Mouse (Mus musculus) kidney, embryonic 14.5 days (tissue): ENCODE data around the gene Actrt3. TPM values are rescaled to one million over a fixed set of nuclear protein-coding genes. Genes with fewer than 3 reads are reported as not detected.

Source experiments
- ATAC-seq: fragments of 200-750 bp; cut with Nextera tagmentation; 2 replicates; pipeline ENCODE4 v1.8.0; 2017; ENCODE audit warnings: moderate number of reproducible peaks, mild to moderate bottlenecking, moderate TSS enrichment, moderate library complexity; ENCODE audit not compliant: low FRiP score, low TSS enrichment
- H3K27ac ChIP-seq: fragments of 300-500 bp; sonication (generic); 2 replicates; pipeline ENCODE4 v1.5.1; 2014; ENCODE audit warnings: low read depth, mild to moderate bottlenecking, low read length, moderate library complexity, mixed read lengths
- H3K27me3 ChIP-seq: fragments of 300-500 bp; sonication (generic); 2 replicates; pipeline ENCODE4 v1.6.1; 2014; ENCODE audit warnings: mild to moderate bottlenecking, low read length; ENCODE audit not compliant: control insufficient read depth, insufficient read depth
- H3K36me3 ChIP-seq: fragments of 300-500 bp; sonication (generic); 2 replicates; pipeline ENCODE4 v1.6.1; 2014; ENCODE audit warnings: low read length, mixed read lengths; ENCODE audit not compliant: control insufficient read depth, insufficient read depth
- H3K4me1 ChIP-seq: fragments of 300-500 bp; sonication (generic); 2 replicates; pipeline ENCODE4 v1.6.1; 2014; ENCODE audit warnings: low read length, mixed read lengths; ENCODE audit not compliant: control insufficient read depth, insufficient read depth
- H3K4me2 ChIP-seq: fragments of 300-500 bp; sonication (generic); replicated peaks from 2 replicates; pipeline ENCODE4 v1.6.1; 2014; ENCODE audit warnings: low read depth, mild to moderate bottlenecking, low read length
- H3K4me3 ChIP-seq: fragments of 300-500 bp; sonication (generic); 2 replicates; pipeline ENCODE4 v1.5.1; 2014; ENCODE audit warnings: mild to moderate bottlenecking, low read length
- H3K9ac ChIP-seq: fragments of 300-500 bp; sonication (generic); 2 replicates; pipeline ENCODE4 v1.6.1; 2014; ENCODE audit warnings: low read depth, mild to moderate bottlenecking, low read length, moderate library complexity
- H3K9me3 ChIP-seq: fragments of 300-500 bp; sonication (generic); 2 replicates; pipeline ENCODE4 v1.6.1; 2016; ENCODE audit warnings: low read length; ENCODE audit not compliant: control insufficient read depth
- WGBS: fragments of 180-500 bp; shearing (Covaris S2); extraction: QIAGEN DNeasy Blood & Tissue Kit; methylation state at CpG from one replicate; pipeline ENCODE4 v1.1.7; 2014; 5-methylcytosine and 5-hydroxymethylcytosine counted together
- polyA plus RNA-seq: library from polyadenylated mRNA; unstranded; fragments of >200 nt; fragmentation: Nextera tagmentation; extraction: Ambion mirVana; gene quantifications from 2 replicates; pipeline ENCODE4 v1.2.1, GENCODE M21; 2014

Gene Actrt3
- polyA plus RNA-seq, 1 experiment from 2014 or later: not detected

GRCm38 (mm10) chr3:30548928-30549327, 50.8 kb downstream of the Actrt3 start:
- ATAC-seq: no peak
- Histone ChIP-seq H3K9me3 (no peaks in the 10 kb centered on the region), H3K4me1 (peaks cover 6% of the 10 kb centered on the region; the same call in 1 of the 2 replicates), H3K9ac (no peak overlapping the region), H3K27me3 (no peaks in the 10 kb centered on the region), H3K27ac (no peak overlapping the region), H3K4me2 (no peak overlapping the region), H3K4me3 (no peak overlapping the region), H3K36me3 (no peaks in the 10 kb centered on the region)
- 62% methylated on average over 7 of the region's 7 CpGs for WGBS

GRCm38 (mm10) chr3:30547908-30548307, 51.8 kb downstream of the Actrt3 start, which contains the start of gene Mecom:
Gene Mecom, minus strand, starts transcription at chr3:30548008.
- no peak for ATAC-seq
- H3K9ac ChIP-seq: no peak within 1 kb of the TSS
- H3K9me3 ChIP-seq: no peaks in the 10 kb centered on the region
- peaks cover 6% of the 10 kb centered on the region; the same call in 1 of the 2 replicates for H3K4me1 ChIP-seq
- WGBS: 60% methylated on average over 3 of the region's 3 CpGs
- no peaks in the 10 kb centered on the region for H3K36me3 ChIP-seq
- no peak within 1 kb of the TSS for H3K27ac ChIP-seq
- H3K4me2 ChIP-seq: no peak within 1 kb of the TSS; the same call in 1 of the 2 replicates
- H3K27me3 ChIP-seq: no peaks in the 10 kb centered on the region
- H3K4me3 ChIP-seq: no peak within 1 kb of the TSS

Other genes with a start within 250 kb of the Actrt3 start
- gene Mecom, start 51.9 kb downstream of the Actrt3 start, polyA plus RNA-seq: 50.8 and 89.3 TPM in 2 replicates
- 27.2 and 38.1 TPM in 2 replicates for gene Mynn, start 2.1 kb upstream of the Actrt3 start, polyA plus RNA-seq
- not detected in 2 replicates for gene Lrriq4, start 44.6 kb upstream of the Actrt3 start, polyA plus RNA-seq
- 1.9 and 2.5 TPM in 2 replicates for gene Lrrc34, start 47.9 kb upstream of the Actrt3 start, polyA plus RNA-seq
- gene Lrrc31, start 99.9 kb upstream of the Actrt3 start, polyA plus RNA-seq: 0.24 TPM in 1 of 2 replicates, not detected in the other
- gene Samd7, start 146.4 kb upstream of the Actrt3 start, polyA plus RNA-seq: not detected in 2 replicates
- gene Sec62, start 192.9 kb upstream of the Actrt3 start, polyA plus RNA-seq: 98.0 and 108 TPM in 2 replicates